Mouse (Mus musculus): ENCODE results near the gene Yipf2. TPM values are rescaled to one million over a fixed set of nuclear protein-coding genes. Genes with fewer than 3 reads are reported as not detected.

Gene Yipf2
- total and polyA plus RNA-seq, 3 experiments, result 16.6 to 21.2 (median 17.5) TPM

- TF ChIP-seq JUN (IDR thresholded peaks at IDR 0.05; ENCODE audit: insufficient read depth, low read depth, low read length), result no peak
- TF ChIP-seq MYC (IDR thresholded peaks at IDR 0.05; ENCODE audit: low read depth, low read length), result no peak
- no peak for TF ChIP-seq HCFC1 (IDR thresholded peaks at IDR 0.05; ENCODE audit: low read depth, low read length)
- TF ChIP-seq E2F4 (IDR thresholded peaks at IDR 0.05; ENCODE audit: insufficient replicate concordance, low read depth, low read length), result no peak
- TF ChIP-seq MEF2A (IDR thresholded peaks at IDR 0.05; ENCODE audit: borderline replicate concordance, low read depth, low read length), result no peak
- TF ChIP-seq MXI1 (IDR thresholded peaks at IDR 0.05; ENCODE audit: low read depth, low read length), result no peak
- no peak for TF ChIP-seq MAZ (IDR thresholded peaks at IDR 0.05; ENCODE audit: low read depth, low read length)
- no peak for TF ChIP-seq NRF1 (IDR thresholded peaks at IDR 0.05; ENCODE audit: low read depth, low read length)
- no peak for TF ChIP-seq RCOR1 (conservative IDR thresholded peaks at IDR 0.05; ENCODE audit: low read depth, low read length)
- no peak for TF ChIP-seq SMC3 (IDR thresholded peaks at IDR 0.05; ENCODE audit: low read depth, low read length)
- no peak for TF ChIP-seq IRF4 (IDR thresholded peaks at IDR 0.05; ENCODE audit: low read depth, low read length)
- no peak for TF ChIP-seq USF1 (IDR thresholded peaks at IDR 0.05; ENCODE audit: low read depth, low read length)
- TF ChIP-seq CTCF (conservative IDR thresholded peaks at IDR 0.05 in 1 of 2, IDR thresholded peaks at IDR 0.05 in 1 of 2; ENCODE audit: low read depth in 2 of 2, low read length in 2 of 2), result no peak
- TF ChIP-seq PAX5 (IDR thresholded peaks at IDR 0.05; ENCODE audit: low read length), result no peak
- no peak for TF ChIP-seq EP300 (IDR thresholded peaks at IDR 0.05; ENCODE audit: low read length)
- no peak for TF ChIP-seq KAT2A (IDR thresholded peaks at IDR 0.05; ENCODE audit: insufficient replicate concordance, low read length)
- H3K79me2 ChIP-seq (replicated peaks; ENCODE audit: control insufficient read depth, extremely low read depth, insufficient read depth, poor library complexity, severe bottlenecking), result peaks cover 24% of the 10 kb centered on the region
- no peaks in the 10 kb centered on the region for H3K9me3 ChIP-seq (replicated peaks; ENCODE audit: low read length)
- H3K9ac ChIP-seq (ENCODE audit: insufficient read depth, low read depth), result no peak overlapping the region
- H3K4me1 ChIP-seq (ENCODE audit: control insufficient read depth in 1 of 2, insufficient read depth in 2 of 2), result peaks cover 0 to 9% of the 10 kb centered on the region in 2 experiments; a peak in 2 of 4 replicates
- H3K4me3 ChIP-seq (replicated peaks in 1 of 3; ENCODE audit: low read depth in 2 of 3, low read length in 2 of 3, poor library complexity in 1 of 3), result no peak overlapping the region
- no peak overlapping the region for H3K4me2 ChIP-seq (ENCODE audit: insufficient read depth, low read depth, poor library complexity, severe bottlenecking)
- DNase-seq (ENCODE audit: extremely low read depth), result no peak
- no peaks in the 10 kb centered on the region for H3K27me3 ChIP-seq (replicated peaks)
- dilution Hi-C loops (cut with MboI; ENCODE audit: extremely low pct_ligation_motif_present, extremely low pct_unique_long_range_greater_than_20kb, low sequenced_read_pairs) (no loop called here), in situ Hi-C loops (cut with MboI; ENCODE audit: low pct_ligation_motif_present, low pct_unique_long_range_greater_than_20kb, low sequenced_read_pairs) (no loop called here)
- H3K36me3 ChIP-seq (replicated peaks in 1 of 2; ENCODE audit: control insufficient read depth in 1 of 2, insufficient read depth in 1 of 2, low read length in 1 of 2), result peaks cover 23 to 77% of the 10 kb centered on the region in 2 experiments
- H3K27ac ChIP-seq (ENCODE audit: insufficient read depth, low read depth), result no peak overlapping the region
Observed at GRCm38 (mm10) chr9:21557556-21557955, 35.1 kb downstream of the Yipf2 start.

- no peak overlapping the region for H3K4me2 ChIP-seq (ENCODE audit: insufficient read depth, low read depth, poor library complexity, severe bottlenecking)
- H3K4me1 ChIP-seq (ENCODE audit: control insufficient read depth in 1 of 2, insufficient read depth in 2 of 2), result peaks cover 0 to 9% of the 10 kb centered on the region in 2 experiments; a peak in 2 of 4 replicates
- in situ Hi-C loops (cut with MboI; ENCODE audit: low pct_ligation_motif_present, low pct_unique_long_range_greater_than_20kb, low sequenced_read_pairs) (no loop called here), dilution Hi-C loops (cut with MboI; ENCODE audit: extremely low pct_ligation_motif_present, extremely low pct_unique_long_range_greater_than_20kb, low sequenced_read_pairs) (no loop called here)
- H3K27ac ChIP-seq (ENCODE audit: insufficient read depth, low read depth), result no peak overlapping the region
- H3K27me3 ChIP-seq (replicated peaks), result no peaks in the 10 kb centered on the region
- TF ChIP-seq RCOR1 (conservative IDR thresholded peaks at IDR 0.05; ENCODE audit: low read depth, low read length) (no peak), RAD21 (IDR thresholded peaks at IDR 0.05; ENCODE audit: low read depth, low read length) (no peak), EP300 (IDR thresholded peaks at IDR 0.05; ENCODE audit: low read length) (no peak), MEF2A (IDR thresholded peaks at IDR 0.05; ENCODE audit: borderline replicate concordance, low read depth, low read length) (no peak), CHD1 (IDR thresholded peaks at IDR 0.05; ENCODE audit: low read depth, low read length) (no peak), ZMIZ1 (IDR thresholded peaks at IDR 0.05; ENCODE audit: low read depth, low read length) (no peak), PAX5 (IDR thresholded peaks at IDR 0.05; ENCODE audit: low read length) (no peak), NELFE (IDR thresholded peaks at IDR 0.05; ENCODE audit: low read depth, low read length) (no peak), MAZ (IDR thresholded peaks at IDR 0.05; ENCODE audit: low read depth, low read length) (no peak), CHD2 (IDR thresholded peaks at IDR 0.05; ENCODE audit: low read length) (no peak), TBP (conservative IDR thresholded peaks at IDR 0.05; ENCODE audit: low read depth, low read length) (no peak), MYC (IDR thresholded peaks at IDR 0.05; ENCODE audit: low read depth, low read length) (no peak), MXI1 (IDR thresholded peaks at IDR 0.05; ENCODE audit: low read depth, low read length) (no peak), POLR2A (IDR thresholded peaks at IDR 0.05; ENCODE audit: low read depth, low read length) (no peak), ELF1 (IDR thresholded peaks at IDR 0.05; ENCODE audit: low read depth, low read length) (no peak), MAFK (IDR thresholded peaks at IDR 0.05; ENCODE audit: insufficient replicate concordance, low read length) (no peak)
- no peak overlapping the region for H3K9ac ChIP-seq (ENCODE audit: insufficient read depth, low read depth)
- peaks cover 24% of the 10 kb centered on the region for H3K79me2 ChIP-seq (replicated peaks; ENCODE audit: control insufficient read depth, extremely low read depth, insufficient read depth, poor library complexity, severe bottlenecking)
- peaks cover 23 to 78% of the 10 kb centered on the region in 2 experiments for H3K36me3 ChIP-seq (replicated peaks in 1 of 2; ENCODE audit: control insufficient read depth in 1 of 2, insufficient read depth in 1 of 2, low read length in 1 of 2)
- no peaks in the 10 kb centered on the region for H3K9me3 ChIP-seq (replicated peaks; ENCODE audit: low read length)
- no peak overlapping the region for H3K4me3 ChIP-seq (replicated peaks in 1 of 3; ENCODE audit: low read depth in 2 of 3, low read length in 2 of 3, poor library complexity in 1 of 3)
- DNase-seq (ENCODE audit: extremely low read depth), result no peak
Observed at GRCm38 (mm10) chr9:21556996-21557395, 35.6 kb downstream of the Yipf2 start.

Data from CH12.LX (cell line).